Mouse (Mus musculus) stomach, postnatal 0 days (tissue): Measurements from ENCODE around the gene Nek10.

Source experiments
- CTCF ChIP-seq: IDR thresholded peaks from 2 replicates; pipeline ENCODE4 v1.5.1; 2016; ENCODE audit warnings: antibody characterized with exemption, low read depth, mild to moderate bottlenecking, moderate library complexity
- EP300 ChIP-seq: optimal IDR thresholded peaks from 2 replicates; pipeline ENCODE3; 2016; ENCODE audit warnings: antibody characterized with exemption

GRCm38 (mm10) chr14:14987403-14987802 lies 184.2 kb downstream of the Nek10 start:
- TF ChIP-seq CTCF (no peak), EP300 (no peak)
